Mouse (Mus musculus): ENCODE measurements around the gene Slc25a11.

DNA sequence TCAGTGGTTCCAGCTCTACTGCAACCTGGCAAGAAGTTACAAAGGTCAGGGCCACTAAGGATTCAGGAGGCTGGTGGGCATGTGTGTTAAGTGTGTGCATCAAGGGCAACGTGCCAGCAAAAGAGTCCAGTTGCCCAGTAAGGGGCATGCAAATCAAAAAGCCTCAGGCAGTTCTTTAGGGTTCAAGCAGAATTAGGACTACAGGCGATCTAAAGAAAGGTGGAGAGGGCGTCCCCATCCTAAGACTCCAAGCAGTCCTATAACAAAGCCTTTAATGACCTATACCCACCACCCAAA, 1.1 kb downstream of the Slc25a11 start:
- TF ChIP-seq POLR2A (IDR thresholded peaks at IDR 0.05; ENCODE audit: extremely low read depth, insufficient read depth, low read length) (no peak), CTCF (IDR thresholded peaks at IDR 0.05; ENCODE audit: low read depth, low read length) (no peak)
